Mouse (Mus musculus): Measurements from ENCODE around the gene Slc39a11.

DNA sequence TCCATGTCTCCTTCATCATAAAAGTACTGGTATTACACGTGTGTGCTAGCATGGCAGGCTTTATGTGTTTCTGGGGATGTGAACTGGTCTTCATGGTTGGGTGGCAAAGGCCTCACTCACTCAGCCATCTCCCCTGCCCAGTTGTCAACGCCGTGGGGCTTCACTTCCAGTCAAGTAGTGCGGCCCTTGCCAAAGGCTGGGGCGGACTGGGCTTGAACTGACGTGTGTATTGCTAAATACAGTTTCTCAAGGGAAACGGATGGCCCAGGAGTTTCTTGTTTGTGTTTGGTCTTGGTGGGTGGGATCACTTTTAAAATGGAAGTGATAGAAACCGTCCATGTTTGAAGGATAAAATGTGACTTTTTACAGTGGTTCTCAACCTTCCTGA is 112.7 kb downstream of the Slc39a11 start:
- TF ChIP-seq CTCF (IDR thresholded peaks at IDR 0.05; ENCODE audit: low read depth) (no peak), EP300 (optimal IDR thresholded peaks at IDR 0.05) (no peak)
